Mouse (Mus musculus) stomach, postnatal 0 days (tissue): Measurements from ENCODE around the gene 4931428L18Rik. TPM values are rescaled to one million over a fixed set of nuclear protein-coding genes. Genes with fewer than 3 reads are reported as not detected.

Experiments used
- ATAC-seq: fragments of 200-750 bp; cut with Nextera tagmentation; 2 replicates; pipeline ENCODE4 v1.8.0; 2017; ENCODE audit not compliant: low FRiP score, low TSS enrichment
- DNase-seq: peaks from one replicate; pipeline ENCODE4 v3.0.0-alpha.2; 2016; ENCODE audit warnings: low spot score
- H3K27ac ChIP-seq: fragments of 300-500 bp; sonication (generic); replicated peaks from 2 replicates; pipeline ENCODE4 v1.5.1; 2014; ENCODE audit warnings: mild to moderate bottlenecking, control low read depth
- H3K27me3 ChIP-seq: fragments of 300-500 bp; sonication (generic); 2 replicates; pipeline ENCODE4 v1.6.1; 2014; ENCODE audit warnings: low read length; ENCODE audit not compliant: control insufficient read depth, insufficient read depth
- H3K36me3 ChIP-seq: fragments of 300-500 bp; sonication (generic); 2 replicates; pipeline ENCODE4 v1.6.1; 2014; ENCODE audit warnings: low read length, mixed read lengths; ENCODE audit not compliant: control insufficient read depth, insufficient read depth
- H3K4me1 ChIP-seq: fragments of 300-500 bp; sonication (generic); replicated peaks from 2 replicates; pipeline ENCODE4 v1.6.1; 2014; ENCODE audit warnings: antibody characterized with exemption; ENCODE audit not compliant: control insufficient read depth, insufficient read depth
- H3K4me2 ChIP-seq: fragments of 300-500 bp; sonication (generic); replicated peaks from 2 replicates; pipeline ENCODE4 v1.6.1; 2014; ENCODE audit warnings: low read depth, mild to moderate bottlenecking, control low read depth, moderate library complexity
- H3K4me3 ChIP-seq: fragments of 300-500 bp; sonication (generic); 2 replicates; pipeline ENCODE4 v1.5.1; 2014; ENCODE audit warnings: low read depth, low read length, control low read depth
- H3K9ac ChIP-seq: fragments of 300-500 bp; sonication (generic); 2 replicates; pipeline ENCODE4 v1.6.1; 2014; ENCODE audit warnings: mild to moderate bottlenecking, low read length, control low read depth, mixed read lengths
- H3K9me3 ChIP-seq: fragments of 300-500 bp; sonication (generic); 2 replicates; pipeline ENCODE4 v1.6.1; 2016; ENCODE audit warnings: low read length; ENCODE audit not compliant: control insufficient read depth
- CTCF ChIP-seq: IDR thresholded peaks from 2 replicates; pipeline ENCODE4 v1.5.1; 2016; ENCODE audit warnings: antibody characterized with exemption, low read depth, mild to moderate bottlenecking, moderate library complexity
- EP300 ChIP-seq: optimal IDR thresholded peaks from 2 replicates; pipeline ENCODE3; 2016; ENCODE audit warnings: antibody characterized with exemption
- WGBS: fragments of 180-500 bp; shearing (Covaris S2); extraction: QIAGEN DNeasy Blood & Tissue Kit; methylation state at CpG from one replicate; pipeline ENCODE4 v1.1.7; 2014; 5-methylcytosine and 5-hydroxymethylcytosine counted together
- polyA plus RNA-seq: library from polyadenylated mRNA; unstranded; fragments of >200 nt; fragmentation: Nextera tagmentation; extraction: Ambion mirVana; gene quantifications from 2 replicates; pipeline ENCODE4 v1.2.1, GENCODE M21; 2015

Gene 4931428L18Rik
- polyA plus RNA-seq, 1 experiment from 2014 or later: 0.16 TPM

- no peak overlapping the region for H3K4me3 ChIP-seq
- DNase-seq: no peak
- H3K27me3 ChIP-seq: no peaks in the 10 kb centered on the region
- H3K36me3 ChIP-seq: no peaks in the 10 kb centered on the region
- H3K4me2 ChIP-seq: no peak overlapping the region
- H3K27ac ChIP-seq: no peak overlapping the region
- peak; percentile 66; the same call in 1 of the 2 replicates for ATAC-seq
- no peak overlapping the region for H3K9ac ChIP-seq
- TF ChIP-seq EP300 (no peak), CTCF (no peak)
- WGBS: 44% methylated on average over 2 of the region's 2 CpGs
- no peaks in the 10 kb centered on the region for H3K4me1 ChIP-seq
- H3K9me3 ChIP-seq: no peaks in the 10 kb centered on the region
These were observed 65.6 kb downstream of the 4931428L18Rik start for GRCm38 (mm10) chr1:31156884-31157283.

GRCm38 (mm10) chr1:31156185-31156584 lies 66.3 kb downstream of the 4931428L18Rik start:
- DNase-seq: peak; percentile 17
- TF ChIP-seq EP300 (no peak), CTCF (no peak)
- ATAC-seq: peak; percentile 72; the same call in 1 of the 2 replicates
- Histone ChIP-seq H3K27me3 (no peaks in the 10 kb centered on the region), H3K4me2 (no peak overlapping the region), H3K9ac (no peak overlapping the region), H3K36me3 (no peaks in the 10 kb centered on the region), H3K4me1 (no peaks in the 10 kb centered on the region), H3K27ac (no peak overlapping the region), H3K9me3 (no peaks in the 10 kb centered on the region), H3K4me3 (no peak overlapping the region)
- 25% methylated on average over 2 of the region's 2 CpGs for WGBS

GRCm38 (mm10) chr1:31153793-31154349 lies 68.6 kb downstream of the 4931428L18Rik start:
- H3K4me2 ChIP-seq: no peak overlapping the region
- H3K9me3 ChIP-seq: no peaks in the 10 kb centered on the region
- no peak overlapping the region for H3K27ac ChIP-seq
- ATAC-seq: peak; percentile 48; the same call in 1 of the 2 replicates
- no peaks in the 10 kb centered on the region for H3K27me3 ChIP-seq
- no peak for TF ChIP-seq EP300
- TF ChIP-seq CTCF: peak; percentile 95
- no peak overlapping the region for H3K9ac ChIP-seq
- no peaks in the 10 kb centered on the region for H3K36me3 ChIP-seq
- WGBS: 7% methylated on average over 7 of the region's 7 CpGs
- DNase-seq: peak; percentile 72
- no peaks in the 10 kb centered on the region for H3K4me1 ChIP-seq
- no peak overlapping the region for H3K4me3 ChIP-seq

GRCm38 (mm10) chr1:31152799-31153426 lies 69.6 kb downstream of the 4931428L18Rik start:
- Histone ChIP-seq H3K4me2 (no peak overlapping the region), H3K36me3 (no peaks in the 10 kb centered on the region), H3K9me3 (no peaks in the 10 kb centered on the region), H3K4me3 (no peak overlapping the region), H3K9ac (no peak overlapping the region), H3K27ac (no peak overlapping the region), H3K4me1 (no peaks in the 10 kb centered on the region), H3K27me3 (no peaks in the 10 kb centered on the region)
- 29% methylated on average over 2 of the region's 2 CpGs for WGBS
- DNase-seq: peak; percentile 33
- no peak for ATAC-seq
- no peak for TF ChIP-seq EP300
- TF ChIP-seq CTCF: peak; percentile 71

- no peaks in the 10 kb centered on the region for H3K9me3 ChIP-seq
- no peak overlapping the region for H3K4me2 ChIP-seq
- no peak for TF ChIP-seq EP300
- TF ChIP-seq CTCF: no peak
- no peak overlapping the region for H3K4me3 ChIP-seq
- no peaks in the 10 kb centered on the region for H3K4me1 ChIP-seq
- DNase-seq (peak; percentile 15), ATAC-seq (no peak)
- no peaks in the 10 kb centered on the region for H3K27me3 ChIP-seq
- H3K27ac ChIP-seq: peak overlapping the region; percentile 73
- no peak overlapping the region for H3K9ac ChIP-seq
- WGBS: 50% methylated on average over 3 of the region's 3 CpGs
- H3K36me3 ChIP-seq: no peaks in the 10 kb centered on the region
These were observed 71.9 kb downstream of the 4931428L18Rik start for GRCm38 (mm10) chr1:31150546-31150945.

GRCm38 (mm10) chr1:31149671-31150070 lies 72.8 kb downstream of the 4931428L18Rik start:
- H3K4me1 ChIP-seq: no peaks in the 10 kb centered on the region
- 24% methylated on average over 6 of the region's 6 CpGs for WGBS
- H3K4me3 ChIP-seq: no peak overlapping the region
- H3K4me2 ChIP-seq: no peak overlapping the region
- H3K27me3 ChIP-seq: no peaks in the 10 kb centered on the region
- peak overlapping the region; percentile 73; the same call in 1 of the 2 replicates for H3K27ac ChIP-seq
- no peaks in the 10 kb centered on the region for H3K9me3 ChIP-seq
- TF ChIP-seq EP300 (no peak), CTCF (no peak)
- ATAC-seq: peak; percentile 85
- peak; percentile 62 for DNase-seq
- H3K9ac ChIP-seq: no peak overlapping the region
- H3K36me3 ChIP-seq: no peaks in the 10 kb centered on the region
